Mouse (Mus musculus): ENCODE data around the gene Fam178b. TPM values are rescaled to one million over a fixed set of nuclear protein-coding genes. Genes with fewer than 3 reads are reported as not detected.

The Fam178b gene
- polyA plus RNA-seq, 1 experiment = 1.1 TPM

- Histone ChIP-seq H3K4me1 (ENCODE audit: control insufficient read depth, insufficient read depth, low read length) (no peaks in the 10 kb centered on the region), H3K27ac (ENCODE audit: insufficient read depth, low read length) (no peak overlapping the region), H3K27me3 (ENCODE audit: control insufficient read depth, insufficient read depth, low read length) (no peaks in the 10 kb centered on the region), H3K4me3 (replicated peaks; ENCODE audit: insufficient read depth, low read depth, low read length) (no peak overlapping the region)
- TF ChIP-seq CTCF (IDR thresholded peaks at IDR 0.05; ENCODE audit: borderline replicate concordance, insufficient read depth, low read depth, low read length) (no peak), POLR2A (IDR thresholded peaks at IDR 0.05; ENCODE audit: borderline replicate concordance, insufficient read depth, low read length) (no peak)
- WGBS = 58% methylated on average over 5 of the region's 5 CpGs
- DNase-seq = no peak
Measured at GRCm38 (mm10) chr1:36655039-36655438, 27.9 kb downstream of the Fam178b start.

DNA sequence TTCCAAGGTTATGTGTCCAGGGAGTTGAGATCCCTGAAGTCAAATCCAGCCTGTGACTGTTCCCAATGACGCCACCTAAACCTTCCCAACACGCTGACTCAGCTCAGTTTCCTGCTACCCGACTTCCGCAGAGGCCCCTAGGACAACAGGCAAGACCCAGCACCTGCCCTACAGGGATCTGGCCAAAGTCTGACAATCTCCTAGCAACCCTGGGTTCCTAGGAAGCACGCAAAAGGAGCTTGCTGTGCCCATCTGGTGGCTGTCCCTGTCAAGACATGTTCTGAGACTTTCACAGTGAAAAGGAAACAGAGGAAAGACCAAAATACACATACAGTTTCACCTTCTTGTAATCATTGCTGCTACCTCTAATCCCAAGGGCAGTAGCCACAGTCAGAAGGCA lies 35.4 kb downstream of the Fam178b start:
- peak; percentile 23 to 35 for DNase-seq
- TF ChIP-seq POLR2A (IDR thresholded peaks at IDR 0.05; ENCODE audit: borderline replicate concordance, insufficient read depth, low read length) = no peak
- TF ChIP-seq CTCF (IDR thresholded peaks at IDR 0.05; ENCODE audit: borderline replicate concordance, insufficient read depth, low read depth, low read length) = no peak
- Histone ChIP-seq H3K27me3 (ENCODE audit: control insufficient read depth, insufficient read depth, low read length) (no peaks in the 10 kb centered on the region), H3K4me3 (replicated peaks; ENCODE audit: insufficient read depth, low read depth, low read length) (no peak overlapping the region), H3K4me1 (ENCODE audit: control insufficient read depth, insufficient read depth, low read length) (peaks cover 11% of the 10 kb centered on the region), H3K27ac (ENCODE audit: insufficient read depth, low read length) (no peak overlapping the region)
- WGBS = 17% methylated on average over 5 of the region's 5 CpGs

DNA sequence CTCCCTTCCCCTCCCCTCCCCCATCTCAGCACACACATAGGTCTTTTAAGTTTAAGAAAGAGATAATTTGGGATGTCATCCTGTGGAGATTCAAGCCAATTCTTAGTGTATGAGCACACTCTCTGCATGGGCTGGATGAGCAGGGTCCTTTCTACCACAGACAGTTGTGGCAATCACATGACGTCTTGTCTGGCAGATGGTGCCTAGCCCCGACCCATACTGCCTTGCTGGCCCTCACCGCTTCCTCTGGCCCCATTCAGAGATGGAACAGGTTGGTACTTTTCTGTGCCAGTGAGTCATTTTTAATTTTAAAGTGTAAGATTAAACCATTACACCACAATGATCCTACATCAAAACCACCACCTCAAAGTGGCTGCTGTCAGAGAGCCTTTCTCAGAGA lies 36.7 kb downstream of the Fam178b start:
- no peak overlapping the region for H3K4me3 ChIP-seq (replicated peaks; ENCODE audit: insufficient read depth, low read depth, low read length)
- no peak overlapping the region; the same call in 1 of the 2 replicates for H3K27ac ChIP-seq (ENCODE audit: insufficient read depth, low read length)
- H3K4me1 ChIP-seq (ENCODE audit: control insufficient read depth, insufficient read depth, low read length) = peaks cover 11% of the 10 kb centered on the region
- no peaks in the 10 kb centered on the region for H3K27me3 ChIP-seq (ENCODE audit: control insufficient read depth, insufficient read depth, low read length)
- no peak for TF ChIP-seq CTCF (IDR thresholded peaks at IDR 0.05; ENCODE audit: borderline replicate concordance, insufficient read depth, low read depth, low read length)
- TF ChIP-seq POLR2A (IDR thresholded peaks at IDR 0.05; ENCODE audit: borderline replicate concordance, insufficient read depth, low read length) = no peak
- 40% methylated on average over 3 of the region's 3 CpGs for WGBS
- peak in 1 of 2 experiments; percentile 22 for DNase-seq

- H3K27ac ChIP-seq (ENCODE audit: insufficient read depth, low read length) = no peak overlapping the region
- no peak for DNase-seq
- WGBS = 94% methylated on average over 9 of the region's 9 CpGs
- H3K4me1 ChIP-seq (ENCODE audit: control insufficient read depth, insufficient read depth, low read length) = peaks cover 11% of the 10 kb centered on the region
- no peak overlapping the region for H3K4me3 ChIP-seq (replicated peaks; ENCODE audit: insufficient read depth, low read depth, low read length)
- no peak for TF ChIP-seq POLR2A (IDR thresholded peaks at IDR 0.05; ENCODE audit: borderline replicate concordance, insufficient read depth, low read length)
- no peak for TF ChIP-seq CTCF (IDR thresholded peaks at IDR 0.05; ENCODE audit: borderline replicate concordance, insufficient read depth, low read depth, low read length)
- no peaks in the 10 kb centered on the region for H3K27me3 ChIP-seq (ENCODE audit: control insufficient read depth, insufficient read depth, low read length)
Measured at GRCm38 (mm10) chr1:36644615-36645007, 38.4 kb downstream of the Fam178b start.

DNA sequence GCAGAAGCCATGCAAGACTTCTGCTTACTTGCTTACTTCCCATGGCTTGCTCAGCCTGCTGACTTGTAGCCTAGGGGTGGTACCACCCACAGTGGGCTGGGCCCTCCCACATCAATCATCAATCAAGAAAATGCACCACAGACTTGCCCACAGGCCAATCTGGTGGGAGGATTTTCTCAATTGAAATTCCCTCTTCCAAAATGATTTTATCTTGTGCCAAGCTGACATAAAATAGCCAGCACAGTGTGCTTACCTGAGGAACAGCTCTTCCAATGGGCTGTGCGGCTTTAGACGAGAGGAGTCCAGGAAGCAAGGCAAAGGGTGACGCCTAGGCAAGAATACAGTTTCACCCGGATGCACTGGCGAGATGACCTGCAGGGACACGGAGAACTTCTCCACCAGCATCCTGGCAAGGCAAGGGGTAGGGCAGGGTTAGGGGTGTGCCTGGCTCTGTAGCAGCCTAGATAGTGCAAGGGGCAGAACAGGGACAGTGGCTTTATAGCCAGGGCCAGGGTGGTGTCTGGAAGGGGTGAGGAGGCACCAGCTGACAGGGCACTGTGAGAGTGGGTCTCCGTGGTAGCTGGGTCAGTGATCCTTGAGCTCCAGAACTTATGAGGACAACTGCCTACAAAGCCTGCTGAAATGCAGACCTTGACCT lies 38.9 kb downstream of the Fam178b start:
- Histone ChIP-seq H3K4me1 (ENCODE audit: control insufficient read depth, insufficient read depth, low read length) (peaks cover 11% of the 10 kb centered on the region), H3K4me3 (replicated peaks; ENCODE audit: insufficient read depth, low read depth, low read length) (no peak overlapping the region), H3K27ac (ENCODE audit: insufficient read depth, low read length) (no peak overlapping the region), H3K27me3 (ENCODE audit: control insufficient read depth, insufficient read depth, low read length) (no peaks in the 10 kb centered on the region)
- TF ChIP-seq CTCF (IDR thresholded peaks at IDR 0.05; ENCODE audit: borderline replicate concordance, insufficient read depth, low read depth, low read length) (no peak), POLR2A (IDR thresholded peaks at IDR 0.05; ENCODE audit: borderline replicate concordance, insufficient read depth, low read length) (no peak)
- WGBS = 92% methylated on average over 7 of the region's 7 CpGs
- DNase-seq = no peak

DNA sequence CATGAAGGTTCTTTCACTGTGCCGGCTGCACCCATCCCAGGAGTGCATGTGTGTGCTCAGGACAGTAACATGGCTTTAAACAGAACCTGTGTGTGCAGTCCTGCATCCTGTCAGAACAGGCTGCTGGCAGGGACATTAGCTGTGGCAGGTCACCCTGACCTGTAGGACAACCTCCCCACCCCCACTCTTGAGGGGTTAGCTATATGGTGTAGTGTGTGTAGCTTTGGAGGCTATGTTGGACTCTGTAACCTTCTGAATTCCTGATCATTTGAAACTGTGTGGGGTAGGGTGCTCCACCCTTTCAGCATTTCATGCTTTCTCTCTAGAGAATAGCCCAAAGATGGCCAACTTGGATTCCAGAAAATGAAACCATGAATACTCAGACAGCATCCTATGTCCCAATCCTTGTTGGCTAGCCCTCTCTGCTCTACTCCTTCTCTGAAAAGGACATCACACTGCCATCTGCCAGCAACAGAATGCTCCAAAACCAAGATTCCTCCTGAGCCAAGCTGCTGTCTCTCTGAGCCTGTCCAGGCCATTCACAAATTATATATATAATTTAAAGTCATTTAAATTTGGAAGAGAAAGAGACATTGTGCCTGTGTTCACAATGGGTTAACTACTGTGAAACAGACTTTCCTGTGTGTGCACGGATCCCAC lies 47.0 kb downstream of the Fam178b start:
- TF ChIP-seq POLR2A (IDR thresholded peaks at IDR 0.05; ENCODE audit: borderline replicate concordance, insufficient read depth, low read length) (no peak), CTCF (IDR thresholded peaks at IDR 0.05; ENCODE audit: borderline replicate concordance, insufficient read depth, low read depth, low read length) (no peak)
- 39% methylated on average over 2 of the region's 2 CpGs for WGBS
- Histone ChIP-seq H3K4me3 (replicated peaks; ENCODE audit: insufficient read depth, low read depth, low read length) (no peak overlapping the region), H3K4me1 (ENCODE audit: control insufficient read depth, insufficient read depth, low read length) (peaks cover 60% of the 10 kb centered on the region), H3K27ac (ENCODE audit: insufficient read depth, low read length) (peak overlapping the region; percentile 86), H3K27me3 (ENCODE audit: control insufficient read depth, insufficient read depth, low read length) (no peaks in the 10 kb centered on the region)
- DNase-seq = peak; percentile 67 to 86

GRCm38 (mm10) chr1:36634940-36635339 lies 48.0 kb downstream of the Fam178b start:
- peak; percentile 80 for TF ChIP-seq CTCF (IDR thresholded peaks at IDR 0.05; ENCODE audit: borderline replicate concordance, insufficient read depth, low read depth, low read length)
- TF ChIP-seq POLR2A (IDR thresholded peaks at IDR 0.05; ENCODE audit: borderline replicate concordance, insufficient read depth, low read length) = no peak
- Histone ChIP-seq H3K4me3 (replicated peaks; ENCODE audit: insufficient read depth, low read depth, low read length) (no peak overlapping the region), H3K27me3 (ENCODE audit: control insufficient read depth, insufficient read depth, low read length) (no peaks in the 10 kb centered on the region), H3K4me1 (ENCODE audit: control insufficient read depth, insufficient read depth, low read length) (peaks cover 60% of the 10 kb centered on the region), H3K27ac (ENCODE audit: insufficient read depth, low read length) (peak overlapping the region; percentile 16; the same call in 1 of the 2 replicates)
- 50% methylated on average over 5 of the region's 5 CpGs for WGBS
- peak; percentile 64 to 69 for DNase-seq

- peak; percentile 20 to 27 for DNase-seq
- H3K4me3 ChIP-seq (replicated peaks; ENCODE audit: insufficient read depth, low read depth, low read length) = no peak overlapping the region
- no peak for TF ChIP-seq CTCF (IDR thresholded peaks at IDR 0.05; ENCODE audit: borderline replicate concordance, insufficient read depth, low read depth, low read length)
- TF ChIP-seq POLR2A (IDR thresholded peaks at IDR 0.05; ENCODE audit: borderline replicate concordance, insufficient read depth, low read length) = no peak
- no peaks in the 10 kb centered on the region for H3K27me3 ChIP-seq (ENCODE audit: control insufficient read depth, insufficient read depth, low read length)
- H3K27ac ChIP-seq (ENCODE audit: insufficient read depth, low read length) = no peak overlapping the region; the same call in 1 of the 2 replicates
- H3K4me1 ChIP-seq (ENCODE audit: control insufficient read depth, insufficient read depth, low read length) = peaks cover 59% of the 10 kb centered on the region
- WGBS = 81% methylated on average over 5 of the region's 5 CpGs
Measured at GRCm38 (mm10) chr1:36633920-36634319, 49.1 kb downstream of the Fam178b start.

Measured in cerebellum, adult 2 months (tissue).